Mouse (Mus musculus): ENCODE results near the gene Ovol3.

DNA sequence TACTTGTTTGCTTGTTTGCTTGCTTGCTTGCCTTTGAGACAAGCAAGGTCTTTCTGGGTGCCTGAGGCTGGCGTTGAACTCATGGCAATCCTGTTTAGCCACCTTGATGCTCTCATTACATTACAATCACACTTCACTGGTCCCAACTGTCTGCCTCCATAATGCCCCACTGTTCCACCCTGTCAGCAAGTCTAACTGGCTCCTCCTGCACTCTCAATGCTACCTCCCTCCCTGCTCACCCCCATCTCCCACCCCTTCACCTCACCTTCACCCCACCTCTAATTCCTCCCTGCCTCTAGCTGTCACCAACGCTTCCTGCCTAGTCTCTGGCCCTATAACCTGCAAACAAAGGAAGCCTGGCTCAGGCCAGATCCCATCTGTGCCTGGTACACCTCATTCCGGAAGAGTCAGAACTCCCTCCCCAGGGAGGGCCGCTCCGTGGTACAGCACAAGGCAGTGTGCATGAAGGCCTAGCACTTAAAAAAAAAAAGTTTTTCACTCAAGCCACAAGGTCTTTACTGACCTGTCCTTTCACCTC lies 37.9 kb downstream of the Ovol3 start:
- TF ChIP-seq USF1 (IDR thresholded peaks at IDR 0.05; ENCODE audit: low read depth), result no peak
- TF ChIP-seq CTCF (IDR thresholded peaks at IDR 0.05; ENCODE audit: control insufficient read depth, insufficient read depth, insufficient read length), result no peak
